8 mouse cellular contexts compared by ENCODE assay signal in the genomic region with DNA sequence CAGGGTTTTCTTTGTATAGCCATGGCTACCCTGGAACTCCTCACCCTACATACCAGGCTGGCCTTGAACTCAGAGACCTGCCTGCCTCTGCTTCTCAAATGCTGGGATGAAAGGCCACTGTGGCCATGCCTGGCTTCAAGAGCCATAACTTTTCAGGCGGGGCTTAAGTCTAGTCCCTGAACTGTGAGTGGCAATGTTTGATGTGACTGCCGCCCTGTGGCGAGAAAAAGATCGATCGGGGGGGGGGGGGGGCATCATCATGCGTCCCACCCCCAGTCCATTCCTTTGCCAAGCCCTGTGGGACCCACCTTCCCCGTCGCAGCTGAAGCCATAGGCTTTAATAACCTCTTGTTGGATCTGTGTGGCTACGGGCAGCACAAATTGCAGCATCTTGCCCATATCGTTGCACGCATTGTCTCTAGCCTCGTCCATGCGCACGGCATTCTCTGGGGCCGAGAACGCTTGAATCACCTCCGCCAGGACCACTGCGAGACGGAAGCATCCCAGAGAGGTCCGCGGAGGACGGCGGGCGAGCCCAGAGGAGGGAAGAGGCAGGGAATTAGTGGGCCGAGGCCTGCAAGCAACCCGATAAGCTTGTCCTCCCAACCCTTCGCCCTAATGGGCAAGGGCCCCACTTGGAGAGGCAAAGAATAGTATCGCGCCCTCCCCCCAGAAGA. TPM values are rescaled to one million over a fixed set of nuclear protein-coding genes. Genes with fewer than 3 reads are reported as not detected.
DNase-seq lines count a peak whose midpoint lies in the region; ATAC-seq and TF ChIP-seq lines count a peak whose summit lies in the region.

No protein-coding gene starts in this region.

- peak; percentile 31 for TF ChIP-seq CTCF in E14TG2a.4 (conservative IDR thresholded peaks at IDR 0.05; ENCODE audit: low read length)

- peaks cover 22% of the 10 kb centered on the region for H3K36me3 ChIP-seq in heart, embryonic 10.5 days
- H3K36me3 ChIP-seq in E14TG2a.4 (ENCODE audit: insufficient read depth, low read length) = peaks cover 21% of the 10 kb centered on the region
- H3K36me3 ChIP-seq in heart, embryonic 15.5 days = peaks cover 20% of the 10 kb centered on the region
- peaks cover 11% of the 10 kb centered on the region for H3K36me3 ChIP-seq in limb, embryonic 11.5 days (ENCODE audit: control insufficient read depth, insufficient read depth, low read length)
- H3K36me3 ChIP-seq in midbrain, embryonic 13.5 days = peaks cover 32% of the 10 kb centered on the region

- peak overlapping the region; percentile 82 for H3K4me2 ChIP-seq in heart, embryonic 15.5 days
- H3K4me2 ChIP-seq in limb, embryonic 11.5 days (ENCODE audit: low read depth, severe bottlenecking) = peak overlapping the region; percentile 80
- H3K4me2 ChIP-seq in midbrain, embryonic 13.5 days (replicated peaks) = peak overlapping the region; percentile 78

- H3K9me3 ChIP-seq in heart, embryonic 10.5 days = no peaks in the 10 kb centered on the region
- no peaks in the 10 kb centered on the region for H3K9me3 ChIP-seq in E14TG2a.4 (ENCODE audit: low read length)
- H3K9me3 ChIP-seq in heart, embryonic 15.5 days (replicated peaks) = no peaks in the 10 kb centered on the region
- H3K9me3 ChIP-seq in limb, embryonic 11.5 days (ENCODE audit: control insufficient read depth, low read length) = no peaks in the 10 kb centered on the region
- H3K9me3 ChIP-seq in midbrain, embryonic 13.5 days = no peaks in the 10 kb centered on the region

- peak overlapping the region; percentile 81 for H3K9ac ChIP-seq in heart, embryonic 15.5 days
- peak overlapping the region; percentile 95 for H3K9ac ChIP-seq in limb, embryonic 11.5 days (ENCODE audit: low read length)
- peak overlapping the region; percentile 97 for H3K9ac ChIP-seq in midbrain, embryonic 13.5 days (replicated peaks)

- peak overlapping the region; percentile 72 for H3K4me3 ChIP-seq in heart, embryonic 10.5 days
- H3K4me3 ChIP-seq in E14TG2a.4 (replicated peaks; ENCODE audit: low read length) = peak overlapping the region; percentile 86
- peak overlapping the region; percentile 66 for H3K4me3 ChIP-seq in heart, embryonic 15.5 days
- H3K4me3 ChIP-seq in limb, embryonic 11.5 days (ENCODE audit: low read depth, low read length) = peak overlapping the region; percentile 67
- peak overlapping the region; percentile 67 for H3K4me3 ChIP-seq in midbrain, embryonic 13.5 days (replicated peaks)

- ATAC-seq in heart, embryonic 15.5 days (replicated peaks; ENCODE audit: insufficient number of reproducible peaks, insufficient read depth, low FRiP score, low read depth) = peak; percentile 19
- ATAC-seq in limb, embryonic 11.5 days (ENCODE audit: insufficient number of reproducible peaks, low FRiP score, low TSS enrichment, low read depth) = peak; percentile 8; the same call in 1 of the 2 replicates
- ATAC-seq in midbrain, embryonic 13.5 days = peak; percentile 38

- DNase-seq in heart, embryonic 10.5 days (ENCODE audit: low spot score) = peak; percentile 87
- DNase-seq in heart, adult 8-10 months (ENCODE audit: low spot score) = no peak
- peak; percentile 74 for DNase-seq in cerebellum, adult 9-10 months
- no peak for DNase-seq in limb, embryonic 11.5 days (ENCODE audit: low spot score)
- DNase-seq in yolk sac, embryonic 10.5 days (ENCODE audit: low spot score) = peak; percentile 79

- no peaks in the 10 kb centered on the region for H3K27me3 ChIP-seq in heart, embryonic 10.5 days (ENCODE audit: insufficient read depth, poor library complexity, severe bottlenecking)
- no peaks in the 10 kb centered on the region; the same call in 1 of the 2 replicates for H3K27me3 ChIP-seq in E14TG2a.4 (ENCODE audit: insufficient read depth, low read length)
- H3K27me3 ChIP-seq in heart, embryonic 15.5 days = no peaks in the 10 kb centered on the region
- no peaks in the 10 kb centered on the region for H3K27me3 ChIP-seq in limb, embryonic 11.5 days (ENCODE audit: control insufficient read depth, insufficient read depth, low read length)
- H3K27me3 ChIP-seq in midbrain, embryonic 13.5 days = no peaks in the 10 kb centered on the region

- H3K27ac ChIP-seq in heart, embryonic 10.5 days = peak overlapping the region; percentile 98
- peak overlapping the region; percentile 99 for H3K27ac ChIP-seq in heart, embryonic 15.5 days
- peak overlapping the region; percentile 99 for H3K27ac ChIP-seq in limb, embryonic 11.5 days (replicated peaks; ENCODE audit: low read depth, low read length)
- peak overlapping the region; percentile 100 for H3K27ac ChIP-seq in midbrain, embryonic 13.5 days

- WGBS in heart, embryonic 10.5 days = 1% methylated on average over 29 of the region's 29 CpGs
- under 1% methylated on average over 29 of the region's 29 CpGs for WGBS in heart, embryonic 15.5 days
- WGBS in limb, embryonic 11.5 days = under 1% methylated on average over 29 of the region's 29 CpGs
- WGBS in midbrain, embryonic 13.5 days = under 1% methylated on average over 29 of the region's 29 CpGs

- peaks cover 36% of the 10 kb centered on the region for H3K4me1 ChIP-seq in heart, embryonic 10.5 days
- H3K4me1 ChIP-seq in E14TG2a.4 (replicated peaks; ENCODE audit: low read depth, low read length) = peaks cover 74% of the 10 kb centered on the region
- H3K4me1 ChIP-seq in heart, embryonic 15.5 days (replicated peaks) = peaks cover 33% of the 10 kb centered on the region
- H3K4me1 ChIP-seq in limb, embryonic 11.5 days (ENCODE audit: control insufficient read depth, insufficient read depth, low read length) = peaks cover 10% of the 10 kb centered on the region
- H3K4me1 ChIP-seq in midbrain, embryonic 13.5 days (replicated peaks) = peaks cover 35% of the 10 kb centered on the region

RNA-seq across cellular contexts. Expression of gene Grcc10, which starts 0.8 kb away (rescaled TPM):
- polyA plus RNA-seq in heart, embryonic 10.5 days (2016; fragmentation: Nextera tagmentation; extraction: Ambion mirVana) = 297 and 301 TPM in 2 replicates
- total RNA-seq in heart, adult 8-10 months (2022) = 100 to 1,000 TPM; 286 to 318 (median 310) TPM
- 387 and 416 TPM in 2 replicates for polyA plus RNA-seq in heart, embryonic 15.5 days (2015; fragmentation: Nextera tagmentation; extraction: Ambion mirVana)
- 491 and 549 TPM in 2 replicates for polyA plus RNA-seq in limb, embryonic 11.5 days (2014; fragmentation: Nextera tagmentation; extraction: Ambion mirVana)
- 710 and 725 TPM in 2 replicates for polyA plus RNA-seq in midbrain, embryonic 13.5 days (2015; fragmentation: Nextera tagmentation; extraction: Ambion mirVana)

RNA-seq across cellular contexts. Expression of gene Ptpn6, which starts 1.8 kb away (rescaled TPM):
- 5.9 and 8.6 TPM in 2 replicates for polyA plus RNA-seq in heart, embryonic 10.5 days (2016; fragmentation: Nextera tagmentation; extraction: Ambion mirVana)
- 1 to 10 TPM; 2.0 to 5.7 (median 3.1) TPM for total RNA-seq in heart, adult 8-10 months (2022)
- polyA plus RNA-seq in heart, embryonic 15.5 days (2015; fragmentation: Nextera tagmentation; extraction: Ambion mirVana) = 5.6 and 21.1 TPM in 2 replicates
- 7.8 and 8.7 TPM in 2 replicates for polyA plus RNA-seq in limb, embryonic 11.5 days (2014; fragmentation: Nextera tagmentation; extraction: Ambion mirVana)
- polyA plus RNA-seq in midbrain, embryonic 13.5 days (2015; fragmentation: Nextera tagmentation; extraction: Ambion mirVana) = 3.4 and 4.1 TPM in 2 replicates

RNA-seq across cellular contexts. Expression of gene Gm45234, which starts 15.5 kb away (rescaled TPM):
- not detected in 2 replicates for polyA plus RNA-seq in heart, embryonic 10.5 days (2016; fragmentation: Nextera tagmentation; extraction: Ambion mirVana)
- total RNA-seq in heart, adult 8-10 months (2022) = under 1 TPM in 1 of 4 experiments, not detected in 3; 0.41 TPM
- not detected in 2 replicates for polyA plus RNA-seq in heart, embryonic 15.5 days (2015; fragmentation: Nextera tagmentation; extraction: Ambion mirVana)
- 0.13 TPM in 1 of 2 replicates, not detected in the other for polyA plus RNA-seq in limb, embryonic 11.5 days (2014; fragmentation: Nextera tagmentation; extraction: Ambion mirVana)
- not detected in 2 replicates for polyA plus RNA-seq in midbrain, embryonic 13.5 days (2015; fragmentation: Nextera tagmentation; extraction: Ambion mirVana)

RNA-seq across cellular contexts. Expression of gene Atn1, which starts 16.0 kb away (rescaled TPM):
- polyA plus RNA-seq in heart, embryonic 10.5 days (2016; fragmentation: Nextera tagmentation; extraction: Ambion mirVana) = 7.4 and 11.4 TPM in 2 replicates
- total RNA-seq in heart, adult 8-10 months (2022) = 10 to 100 TPM; 40.9 to 48.2 (median 45.2) TPM
- 9.3 and 11.7 TPM in 2 replicates for polyA plus RNA-seq in heart, embryonic 15.5 days (2015; fragmentation: Nextera tagmentation; extraction: Ambion mirVana)
- polyA plus RNA-seq in limb, embryonic 11.5 days (2014; fragmentation: Nextera tagmentation; extraction: Ambion mirVana) = 13.1 and 14.0 TPM in 2 replicates
- polyA plus RNA-seq in midbrain, embryonic 13.5 days (2015; fragmentation: Nextera tagmentation; extraction: Ambion mirVana) = 21.5 and 25.4 TPM in 2 replicates

RNA-seq across cellular contexts. Expression of gene Phb2, which starts 28.2 kb away (rescaled TPM):
- polyA plus RNA-seq in heart, embryonic 10.5 days (2016; fragmentation: Nextera tagmentation; extraction: Ambion mirVana) = 438 and 483 TPM in 2 replicates
- 100 to 1,000 TPM; 251 to 296 (median 279) TPM for total RNA-seq in heart, adult 8-10 months (2022)
- 307 and 324 TPM in 2 replicates for polyA plus RNA-seq in heart, embryonic 15.5 days (2015; fragmentation: Nextera tagmentation; extraction: Ambion mirVana)
- 424 and 427 TPM in 2 replicates for polyA plus RNA-seq in limb, embryonic 11.5 days (2014; fragmentation: Nextera tagmentation; extraction: Ambion mirVana)
- polyA plus RNA-seq in midbrain, embryonic 13.5 days (2015; fragmentation: Nextera tagmentation; extraction: Ambion mirVana) = 258 and 276 TPM in 2 replicates

Comparison
In these comparisons a context has a peak if more than half of its experiments do, and no peak if none do; other contexts are left out.
1. DNase-seq: peak in heart, embryonic 10.5 days (single experiment), cerebellum, adult 9-10 months (single experiment) and yolk sac, embryonic 10.5 days (single experiment); none in heart, adult 8-10 months (single experiment) and limb, embryonic 11.5 days (single experiment).
2. Peak in every context shown above with its lines, with median percentiles within 50 percentile points of each other: H3K27ac ChIP-seq, H3K4me3 ChIP-seq, ATAC-seq, H3K4me2 ChIP-seq and H3K9ac ChIP-seq.